Mouse (Mus musculus) heart, adult 9 months (tissue): Measurements from ENCODE around the gene Ap3d1.
A peak's percentile ranks its signal among the peaks of the same experiment; 100 is the strongest.

ENCODE experiments used
- DNase-seq, 2 experiments: peaks; one replicate each; pipeline ENCODE4 v3.0.0; 2022; ENCODE audit warnings: low spot score in 2 of 2

Ap3d1 gene

GRCm38 (mm10) chr10:80742180-80742978, at the start of gene Ap3d1:
Ap3d1 (minus strand) TSS chr10:80742264.
- DNase-seq, result peak; percentile 99 to 100

- peak in 1 of 2 experiments; percentile 43 for DNase-seq
Measured at GRCm38 (mm10) chr10:80791476-80792174, 49.6 kb upstream of the Ap3d1 start.

- DNase-seq, result no peak
Measured at GRCm38 (mm10) chr10:80790761-80791404, 48.8 kb upstream of the Ap3d1 start.

- DNase-seq, result peak; percentile 59 to 67
Measured at GRCm38 (mm10) chr10:80787517-80787916, 45.5 kb upstream of the Ap3d1 start.

GRCm38 (mm10) chr10:80785963-80786362, 43.9 kb upstream of the Ap3d1 start:
- DNase-seq, result no peak

GRCm38 (mm10) chr10:80784871-80785270, 42.8 kb upstream of the Ap3d1 start:
- DNase-seq, result peak; percentile 52 to 53

GRCm38 (mm10) chr10:80784302-80784701, 42.2 kb upstream of the Ap3d1 start:
- DNase-seq, result no peak

GRCm38 (mm10) chr10:80779565-80779964, 37.5 kb upstream of the Ap3d1 start:
- no peak for DNase-seq

- no peak for DNase-seq
Measured at GRCm38 (mm10) chr10:80777123-80777522, 35.1 kb upstream of the Ap3d1 start.

GRCm38 (mm10) chr10:80776358-80776869, 34.4 kb upstream of the Ap3d1 start:
- no peak for DNase-seq

GRCm38 (mm10) chr10:80775731-80776130, 33.7 kb upstream of the Ap3d1 start:
- DNase-seq, result no peak

- DNase-seq, result no peak
Measured at GRCm38 (mm10) chr10:80774981-80775380, 32.9 kb upstream of the Ap3d1 start.

GRCm38 (mm10) chr10:80774549-80774948, 32.5 kb upstream of the Ap3d1 start:
- DNase-seq, result peak; percentile 85 to 87

GRCm38 (mm10) chr10:80773816-80774215, 31.8 kb upstream of the Ap3d1 start:
- DNase-seq, result no peak

- DNase-seq, result no peak
Measured at GRCm38 (mm10) chr10:80768365-80768764, 26.3 kb upstream of the Ap3d1 start.

GRCm38 (mm10) chr10:80766161-80766815, 24.2 kb upstream of the Ap3d1 start:
- DNase-seq, result no peak

- DNase-seq, result no peak
Measured at GRCm38 (mm10) chr10:80765746-80766145, 23.7 kb upstream of the Ap3d1 start.

GRCm38 (mm10) chr10:80763502-80763901, 21.4 kb upstream of the Ap3d1 start:
- no peak for DNase-seq

- no peak for DNase-seq
Measured at GRCm38 (mm10) chr10:80761821-80762220, 19.8 kb upstream of the Ap3d1 start.

- no peak for DNase-seq
Measured at GRCm38 (mm10) chr10:80760596-80761524, 18.8 kb upstream of the Ap3d1 start.

- no peak for DNase-seq
Measured at GRCm38 (mm10) chr10:80758651-80759050, 16.6 kb upstream of the Ap3d1 start.
